Comparison of ENCODE assay signal across 17 mouse cellular contexts in the genomic region with DNA sequence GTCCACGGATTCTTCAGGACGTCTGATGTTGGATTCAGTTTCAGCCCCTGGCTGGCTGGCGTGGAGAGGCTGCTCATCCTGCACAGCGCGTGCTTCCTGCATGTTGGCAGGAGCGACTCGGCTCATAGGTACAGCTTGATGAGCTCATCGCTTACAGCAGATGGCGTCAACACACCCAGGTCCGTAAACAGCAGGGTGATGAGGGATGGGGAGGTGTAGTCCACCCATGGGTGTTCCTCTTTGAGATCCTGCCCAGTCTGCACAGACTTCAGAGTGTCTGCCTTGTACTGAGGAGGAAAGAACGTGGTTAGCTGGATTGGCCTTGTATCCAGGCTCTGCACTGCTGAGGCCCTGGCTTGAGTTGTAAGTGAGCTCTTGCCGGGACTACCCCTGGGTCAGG. TPM values are rescaled to one million over a fixed set of nuclear protein-coding genes. Genes with fewer than 3 reads are reported as not detected.
DNase-seq lines count a peak whose midpoint lies in the region; ATAC-seq and TF ChIP-seq lines count a peak whose summit lies in the region.
"Had no signal": no experiment of that assay in that cellular context is flagged by ENCODE, and none has a peak within 500 bp of the region (broad histone marks: within the 10 kb centered on the region; RNA-seq: fewer than 3 reads in every experiment).

No protein-coding gene starts in this region.

- TF ChIP-seq CTCF in stomach, postnatal 0 days (IDR thresholded peaks at IDR 0.05; ENCODE audit: low read depth) = no peak

- no peak overlapping the region for H3K9ac ChIP-seq in stomach, embryonic 15.5 days
- no peak overlapping the region for H3K9ac ChIP-seq in stomach, postnatal 0 days (ENCODE audit: low read length)
- H3K9ac ChIP-seq: embryonic facial prominence, embryonic 15.5 days; forebrain, postnatal 0 days; liver, embryonic 13.5 days; neural tube, embryonic 15.5 days had no signal

- 0 out of 2 replicates have a peak, but pooled peaks have one; percentile 35 for ATAC-seq in stomach, embryonic 15.5 days (ENCODE audit: insufficient read depth, low FRiP score, low read depth)
- no peak for ATAC-seq in stomach, postnatal 0 days (ENCODE audit: low FRiP score, low TSS enrichment)
- ATAC-seq: forebrain, postnatal 0 days; Patski had no signal

- no peaks in the 10 kb centered on the region for H3K9me3 ChIP-seq in stomach, embryonic 15.5 days
- no peaks in the 10 kb centered on the region for H3K9me3 ChIP-seq in stomach, postnatal 0 days (ENCODE audit: control insufficient read depth, low read length)
- H3K9me3 ChIP-seq in midbrain, embryonic 10.5 days (replicated peaks) = no peaks in the 10 kb centered on the region
- H3K9me3 ChIP-seq: embryonic facial prominence, embryonic 15.5 days; liver, embryonic 13.5 days; neural tube, embryonic 15.5 days had no signal

- no peak overlapping the region for H3K27ac ChIP-seq in stomach, embryonic 15.5 days
- H3K27ac ChIP-seq in stomach, postnatal 0 days (replicated peaks) = no peak overlapping the region
- no peak overlapping the region for H3K27ac ChIP-seq in midbrain, embryonic 10.5 days (replicated peaks)
- H3K27ac ChIP-seq: embryonic facial prominence, embryonic 15.5 days; left cerebral cortex, adult 2 months; liver, embryonic 13.5 days; neural tube, embryonic 15.5 days had no signal

- no peak for TF ChIP-seq EP300 in stomach, postnatal 0 days (optimal IDR thresholded peaks at IDR 0.05)

- H3K27me3 ChIP-seq in stomach, embryonic 15.5 days (replicated peaks) = no peaks in the 10 kb centered on the region
- H3K27me3 ChIP-seq in stomach, postnatal 0 days (ENCODE audit: control insufficient read depth, insufficient read depth, low read length) = no peaks in the 10 kb centered on the region
- no peaks in the 10 kb centered on the region for H3K27me3 ChIP-seq in midbrain, embryonic 10.5 days (ENCODE audit: low read depth, poor library complexity, severe bottlenecking)
- H3K27me3 ChIP-seq: embryonic facial prominence, embryonic 15.5 days; liver, embryonic 13.5 days; neural tube, embryonic 15.5 days; Patski had no signal

- H3K4me1 ChIP-seq in stomach, embryonic 15.5 days = no peaks in the 10 kb centered on the region
- no peaks in the 10 kb centered on the region for H3K4me1 ChIP-seq in stomach, postnatal 0 days (replicated peaks; ENCODE audit: control insufficient read depth, insufficient read depth)
- H3K4me1 ChIP-seq in midbrain, embryonic 10.5 days = no peaks in the 10 kb centered on the region
- H3K4me1 ChIP-seq: embryonic facial prominence, embryonic 15.5 days; liver, embryonic 13.5 days; neural tube, embryonic 15.5 days had no signal

- WGBS in stomach, embryonic 15.5 days = 88% methylated on average over 12 of the region's 12 CpGs
- WGBS in stomach, postnatal 0 days = 88% methylated on average over 12 of the region's 12 CpGs
- WGBS in midbrain, embryonic 10.5 days = 87% methylated on average over 12 of the region's 12 CpGs

- no peak for DNase-seq in stomach, postnatal 0 days (ENCODE audit: low spot score)
- DNase-seq in frontal cortex, postnatal 36 days (ENCODE audit: low spot score in 2 of 2) = peak; percentile 58 to 70
- DNase-seq in left cerebral cortex, adult 9 months (ENCODE audit: low spot score in 2 of 2) = peak; percentile 32 to 75
- no peak for DNase-seq in lung, postnatal 14 days
- no peak for DNase-seq in midbrain, embryonic 10.5 days (ENCODE audit: low spot score)
- no peak for DNase-seq in urinary bladder, postnatal 25 days (ENCODE audit: low spot score)
- DNase-seq: forebrain, postnatal 0 days; kidney, adult 11 months; liver, embryonic 13.5 days; lung, postnatal 36 days; midbrain, embryonic 14.5 days; thymus, adult 18-20 months had no signal

- H3K36me3 ChIP-seq in stomach, embryonic 15.5 days = peaks cover 78% of the 10 kb centered on the region
- peaks cover 43% of the 10 kb centered on the region for H3K36me3 ChIP-seq in stomach, postnatal 0 days (ENCODE audit: control insufficient read depth, insufficient read depth, low read length)
- peaks cover 100% of the 10 kb centered on the region for H3K36me3 ChIP-seq in midbrain, embryonic 10.5 days

- no peak overlapping the region for H3K4me3 ChIP-seq in stomach, embryonic 15.5 days (replicated peaks)
- no peak overlapping the region for H3K4me3 ChIP-seq in stomach, postnatal 0 days (ENCODE audit: low read depth, low read length)
- H3K4me3 ChIP-seq in midbrain, embryonic 10.5 days = no peak overlapping the region
- H3K4me3 ChIP-seq: embryonic facial prominence, embryonic 15.5 days; left cerebral cortex, adult 2 months; liver, embryonic 13.5 days; neural tube, embryonic 15.5 days had no signal

- H3K4me2 ChIP-seq in stomach, embryonic 15.5 days = no peak overlapping the region
- no peak overlapping the region for H3K4me2 ChIP-seq in stomach, postnatal 0 days (replicated peaks; ENCODE audit: low read depth)
- H3K4me2 ChIP-seq: embryonic facial prominence, embryonic 15.5 days; liver, embryonic 13.5 days; neural tube, embryonic 15.5 days had no signal

RNA-seq across cellular contexts. Expression of a gene that starts 7.9 kb away (rescaled TPM):
- polyA plus RNA-seq in stomach, embryonic 15.5 days (2015; fragmentation: Nextera tagmentation; extraction: Ambion mirVana) = 73.7 and 77.1 TPM in 2 replicates
- polyA plus RNA-seq in stomach, postnatal 0 days (2015; fragmentation: Nextera tagmentation; extraction: Ambion mirVana) = 58.8 and 61.2 TPM in 2 replicates
- 86.7 and 86.9 TPM in 2 replicates for polyA plus RNA-seq in midbrain, embryonic 10.5 days (2016; fragmentation: Nextera tagmentation; extraction: Ambion mirVana)

RNA-seq across cellular contexts. Expression of a gene that starts 7.9 kb away (rescaled TPM):
- polyA plus RNA-seq in stomach, embryonic 15.5 days (2015; fragmentation: Nextera tagmentation; extraction: Ambion mirVana) = 53.1 and 54.9 TPM in 2 replicates
- polyA plus RNA-seq in stomach, postnatal 0 days (2015; fragmentation: Nextera tagmentation; extraction: Ambion mirVana) = 24.9 and 27.6 TPM in 2 replicates
- polyA plus RNA-seq in midbrain, embryonic 10.5 days (2016; fragmentation: Nextera tagmentation; extraction: Ambion mirVana) = 96.4 and 98.9 TPM in 2 replicates

RNA-seq across cellular contexts. Expression of a gene that starts 18.4 kb away (rescaled TPM):
- 14.1 and 17.1 TPM in 2 replicates for polyA plus RNA-seq in stomach, embryonic 15.5 days (2015; fragmentation: Nextera tagmentation; extraction: Ambion mirVana)
- polyA plus RNA-seq in stomach, postnatal 0 days (2015; fragmentation: Nextera tagmentation; extraction: Ambion mirVana) = 5.8 and 6.1 TPM in 2 replicates
- polyA plus RNA-seq in midbrain, embryonic 10.5 days (2016; fragmentation: Nextera tagmentation; extraction: Ambion mirVana) = 18.4 and 19.1 TPM in 2 replicates

RNA-seq across cellular contexts. Expression of a gene that starts 30.6 kb away (rescaled TPM):
- 589 and 688 TPM in 2 replicates for polyA plus RNA-seq in stomach, embryonic 15.5 days (2015; fragmentation: Nextera tagmentation; extraction: Ambion mirVana)
- polyA plus RNA-seq in stomach, postnatal 0 days (2015; fragmentation: Nextera tagmentation; extraction: Ambion mirVana) = 544 and 572 TPM in 2 replicates
- polyA plus RNA-seq in midbrain, embryonic 10.5 days (2016; fragmentation: Nextera tagmentation; extraction: Ambion mirVana) = 466 and 495 TPM in 2 replicates

RNA-seq across cellular contexts. Expression of a gene that starts 39.9 kb away (rescaled TPM):
- 15.1 and 15.2 TPM in 2 replicates for polyA plus RNA-seq in stomach, embryonic 15.5 days (2015; fragmentation: Nextera tagmentation; extraction: Ambion mirVana)
- 9.0 and 9.3 TPM in 2 replicates for polyA plus RNA-seq in stomach, postnatal 0 days (2015; fragmentation: Nextera tagmentation; extraction: Ambion mirVana)
- 20.2 and 22.7 TPM in 2 replicates for polyA plus RNA-seq in midbrain, embryonic 10.5 days (2016; fragmentation: Nextera tagmentation; extraction: Ambion mirVana)

Comparison
In these comparisons a context has a peak if more than half of its experiments do, and no peak if none do; other contexts are left out.
1. DNase-seq: peak in frontal cortex, postnatal 36 days (2 of 2) and left cerebral cortex, adult 9 months (2 of 2); none in stomach, postnatal 0 days (single experiment), lung, postnatal 14 days (single experiment), midbrain, embryonic 10.5 days (single experiment) and urinary bladder, postnatal 25 days (single experiment).